Mouse (Mus musculus) lung, postnatal 0 days (tissue): ENCODE measurements around the gene Mrpl21.

Experiments used
- CTCF ChIP-seq: IDR thresholded peaks from 2 replicates; pipeline ENCODE4 v1.5.1; 2016; ENCODE audit warnings: antibody characterized with exemption, mild to moderate bottlenecking
- EP300 ChIP-seq: IDR thresholded peaks from 2 replicates; pipeline ENCODE4 v1.6.1; 2016; ENCODE audit warnings: antibody characterized with exemption, mild to moderate bottlenecking, control low read depth

DNA sequence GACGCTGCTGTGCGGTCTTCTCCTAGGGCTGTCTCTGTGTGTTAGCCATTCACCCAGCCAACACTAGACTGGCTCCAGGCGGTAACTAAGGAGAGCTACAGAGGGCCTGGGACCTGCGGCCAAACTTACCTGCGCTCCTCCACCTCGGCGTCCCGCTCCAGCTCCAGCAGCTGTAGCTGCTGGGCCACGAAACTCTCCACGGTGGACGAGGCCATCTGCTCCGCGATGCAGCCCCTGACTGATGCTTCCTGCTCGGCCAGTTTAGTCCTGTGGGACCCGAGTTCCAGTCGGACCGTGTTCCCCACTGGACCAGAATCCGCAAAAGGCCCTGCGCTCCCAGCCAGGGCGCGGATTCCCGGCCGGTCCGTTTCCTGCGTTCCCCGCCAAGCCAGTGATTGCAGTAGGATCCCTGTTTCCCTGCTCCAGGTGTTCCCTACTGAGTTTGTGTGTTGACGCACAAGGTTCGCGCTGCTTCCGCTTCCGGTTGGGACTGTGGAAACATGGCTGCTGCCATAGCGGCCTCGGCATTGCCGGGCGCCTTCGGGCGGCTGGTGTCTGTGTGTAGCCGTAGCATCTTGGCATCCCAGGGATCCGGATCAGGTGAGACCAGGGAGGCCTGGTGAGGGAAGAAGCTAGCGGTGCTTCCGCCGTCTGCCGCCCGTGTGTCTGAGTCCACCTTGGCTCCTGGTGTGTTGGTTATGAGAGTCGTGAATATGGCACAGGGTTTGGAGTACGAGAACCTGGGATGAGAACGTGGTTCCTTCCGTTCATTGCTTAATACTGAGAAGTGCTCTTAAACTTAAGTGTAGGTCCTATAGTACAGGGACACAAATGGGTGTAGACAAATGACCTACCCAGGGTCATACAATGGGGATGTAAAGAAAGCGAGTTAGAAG is at the start of gene Mrpl21, which contains the start of gene Ighmbp2:
- TF ChIP-seq EP300 (no peak), CTCF (no peak)
